Mouse (Mus musculus) cerebellum, adult 8-10 months (tissue): ENCODE results near the gene Ctxn1.

Experiments used
- DNase-seq: peaks from one replicate; pipeline ENCODE4 v3.0.0; 2022

Ctxn1 gene

DNA sequence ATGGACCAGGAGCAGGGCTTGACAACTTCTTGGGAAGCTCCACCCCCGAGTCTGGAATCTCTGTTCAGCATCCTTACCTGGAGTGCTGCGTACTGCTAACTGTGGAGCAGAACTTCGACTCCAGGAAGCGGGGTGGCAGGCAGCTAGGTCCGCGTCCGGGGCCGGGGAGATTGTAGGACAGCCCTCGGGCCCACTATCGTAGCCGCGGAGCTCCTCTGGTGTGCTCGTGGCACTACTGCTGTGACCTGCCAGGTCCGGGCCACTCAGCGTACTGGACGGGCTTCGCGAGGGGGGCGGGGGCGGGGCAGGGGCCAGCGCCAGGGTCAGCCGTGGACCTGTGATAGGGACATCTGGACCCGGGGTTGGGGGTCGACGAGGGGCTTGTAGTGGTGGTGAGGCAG lies 46.3 kb downstream of the Ctxn1 start:
- peak; percentile 25 for DNase-seq

DNA sequence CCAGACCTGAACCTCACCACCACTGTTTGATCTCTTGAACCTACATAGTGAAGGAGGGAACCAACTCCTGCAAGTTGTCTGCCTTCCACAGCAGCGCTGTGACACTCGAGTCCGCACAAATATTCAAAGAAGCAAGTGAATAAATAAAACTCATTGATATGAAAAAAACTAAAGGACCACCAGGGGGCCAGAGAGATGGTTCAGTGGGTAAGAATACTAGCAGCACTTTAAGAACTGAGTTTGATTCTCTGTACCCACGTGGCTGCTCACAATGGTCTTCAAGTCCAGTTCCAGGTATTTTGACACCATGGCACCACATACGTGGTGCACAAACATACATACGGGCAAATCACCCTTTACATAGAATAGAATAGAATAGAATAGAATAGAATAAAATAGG lies 48.0 kb downstream of the Ctxn1 start:
- DNase-seq = no peak
